Mouse (Mus musculus): ENCODE measurements around the gene Lgals3. TPM values are rescaled to one million over a fixed set of nuclear protein-coding genes. Genes with fewer than 3 reads are reported as not detected.

Gene Lgals3
- polyA plus RNA-seq, 1 experiment, result 3.7 TPM

GRCm38 (mm10) chr14:47393354-47394094 lies 26.0 kb downstream of the Lgals3 start:
- H3K4me3 ChIP-seq (replicated peaks; ENCODE audit: insufficient read depth, low read depth, low read length), result no peak overlapping the region
- H3K27me3 ChIP-seq (ENCODE audit: control insufficient read depth, insufficient read depth, low read length), result no peaks in the 10 kb centered on the region
- no peak for TF ChIP-seq CTCF (IDR thresholded peaks at IDR 0.05; ENCODE audit: borderline replicate concordance, insufficient read depth, low read depth, low read length)
- no peak for DNase-seq
- no peaks in the 10 kb centered on the region for H3K4me1 ChIP-seq (ENCODE audit: control insufficient read depth, insufficient read depth, low read length)
- H3K27ac ChIP-seq (ENCODE audit: insufficient read depth, low read length), result no peak overlapping the region
- WGBS, result 94% methylated on average over 10 of the region's 10 CpGs

GRCm38 (mm10) chr14:47395007-47395406 lies 27.5 kb downstream of the Lgals3 start:
- H3K27me3 ChIP-seq (ENCODE audit: control insufficient read depth, insufficient read depth, low read length), result no peaks in the 10 kb centered on the region
- no peak overlapping the region for H3K27ac ChIP-seq (ENCODE audit: insufficient read depth, low read length)
- TF ChIP-seq POLR2A (IDR thresholded peaks at IDR 0.05; ENCODE audit: borderline replicate concordance, insufficient read depth, low read length), result no peak
- no peak for TF ChIP-seq CTCF (IDR thresholded peaks at IDR 0.05; ENCODE audit: borderline replicate concordance, insufficient read depth, low read depth, low read length)
- WGBS, result 74% methylated on average over 6 of the region's 6 CpGs
- H3K4me1 ChIP-seq (ENCODE audit: control insufficient read depth, insufficient read depth, low read length), result no peaks in the 10 kb centered on the region
- no peak for DNase-seq
- no peak overlapping the region for H3K4me3 ChIP-seq (replicated peaks; ENCODE audit: insufficient read depth, low read depth, low read length)

- Histone ChIP-seq H3K27me3 (ENCODE audit: control insufficient read depth, insufficient read depth, low read length) (no peaks in the 10 kb centered on the region), H3K4me3 (replicated peaks; ENCODE audit: insufficient read depth, low read depth, low read length) (no peak overlapping the region), H3K27ac (ENCODE audit: insufficient read depth, low read length) (no peak overlapping the region), H3K4me1 (ENCODE audit: control insufficient read depth, insufficient read depth, low read length) (no peaks in the 10 kb centered on the region)
- WGBS, result 39% methylated on average over 15 of the region's 15 CpGs
- DNase-seq, result no peak
- TF ChIP-seq CTCF (IDR thresholded peaks at IDR 0.05; ENCODE audit: borderline replicate concordance, insufficient read depth, low read depth, low read length), result no peak
Observed at GRCm38 (mm10) chr14:47395462-47396026, 28.0 kb downstream of the Lgals3 start.

- peak in 1 of 2 experiments; percentile 38 for DNase-seq
- TF ChIP-seq CTCF (IDR thresholded peaks at IDR 0.05; ENCODE audit: borderline replicate concordance, insufficient read depth, low read depth, low read length) (peak; percentile 59), POLR2A (IDR thresholded peaks at IDR 0.05; ENCODE audit: borderline replicate concordance, insufficient read depth, low read length) (no peak)
- Histone ChIP-seq H3K27ac (ENCODE audit: insufficient read depth, low read length) (no peak overlapping the region), H3K27me3 (ENCODE audit: control insufficient read depth, insufficient read depth, low read length) (no peaks in the 10 kb centered on the region), H3K4me1 (ENCODE audit: control insufficient read depth, insufficient read depth, low read length) (no peaks in the 10 kb centered on the region), H3K4me3 (replicated peaks; ENCODE audit: insufficient read depth, low read depth, low read length) (no peak overlapping the region)
- 44% methylated on average over 5 of the region's 5 CpGs for WGBS
Observed at GRCm38 (mm10) chr14:47396165-47396652, 28.7 kb downstream of the Lgals3 start.

- DNase-seq, result no peak
- TF ChIP-seq CTCF (IDR thresholded peaks at IDR 0.05; ENCODE audit: borderline replicate concordance, insufficient read depth, low read depth, low read length) (no peak), POLR2A (IDR thresholded peaks at IDR 0.05; ENCODE audit: borderline replicate concordance, insufficient read depth, low read length) (no peak)
- H3K27ac ChIP-seq (ENCODE audit: insufficient read depth, low read length), result no peak overlapping the region
- no peak overlapping the region for H3K4me3 ChIP-seq (replicated peaks; ENCODE audit: insufficient read depth, low read depth, low read length)
- H3K4me1 ChIP-seq (ENCODE audit: control insufficient read depth, insufficient read depth, low read length), result no peaks in the 10 kb centered on the region
- no peaks in the 10 kb centered on the region for H3K27me3 ChIP-seq (ENCODE audit: control insufficient read depth, insufficient read depth, low read length)
- 92% methylated on average over 8 of the region's 8 CpGs for WGBS
Observed at GRCm38 (mm10) chr14:47402735-47403134, 35.2 kb downstream of the Lgals3 start.

- Histone ChIP-seq H3K27ac (ENCODE audit: insufficient read depth, low read length) (no peak overlapping the region), H3K4me1 (ENCODE audit: control insufficient read depth, insufficient read depth, low read length) (no peaks in the 10 kb centered on the region), H3K27me3 (ENCODE audit: control insufficient read depth, insufficient read depth, low read length) (no peaks in the 10 kb centered on the region), H3K4me3 (replicated peaks; ENCODE audit: insufficient read depth, low read depth, low read length) (no peak overlapping the region)
- 79% methylated on average over 9 of the region's 9 CpGs for WGBS
- TF ChIP-seq CTCF (IDR thresholded peaks at IDR 0.05; ENCODE audit: borderline replicate concordance, insufficient read depth, low read depth, low read length), result no peak
- no peak for TF ChIP-seq POLR2A (IDR thresholded peaks at IDR 0.05; ENCODE audit: borderline replicate concordance, insufficient read depth, low read length)
- no peak for DNase-seq
Observed at GRCm38 (mm10) chr14:47406000-47406399, 38.4 kb downstream of the Lgals3 start.

- 27% methylated on average over 3 of the region's 3 CpGs for WGBS
- TF ChIP-seq POLR2A (IDR thresholded peaks at IDR 0.05; ENCODE audit: borderline replicate concordance, insufficient read depth, low read length) (no peak), CTCF (IDR thresholded peaks at IDR 0.05; ENCODE audit: borderline replicate concordance, insufficient read depth, low read depth, low read length) (no peak)
- DNase-seq, result no peak
- no peaks in the 10 kb centered on the region for H3K27me3 ChIP-seq (ENCODE audit: control insufficient read depth, insufficient read depth, low read length)
- no peak overlapping the region for H3K27ac ChIP-seq (ENCODE audit: insufficient read depth, low read length)
- no peaks in the 10 kb centered on the region for H3K4me1 ChIP-seq (ENCODE audit: control insufficient read depth, insufficient read depth, low read length)
- no peak overlapping the region for H3K4me3 ChIP-seq (replicated peaks; ENCODE audit: insufficient read depth, low read depth, low read length)
Observed at GRCm38 (mm10) chr14:47417346-47417745, 49.8 kb downstream of the Lgals3 start.

Data from cerebellum, adult 2 months (tissue).